Mouse (Mus musculus) urinary bladder, adult 2 months (tissue): ENCODE data around the gene Irgc1. TPM values are rescaled to one million over a fixed set of nuclear protein-coding genes. Genes with fewer than 3 reads are reported as not detected.
"Not testable (repeated sequence)": the region's sequence is repeated elsewhere in the genome, so short reads cannot be mapped to it uniquely, and the experiment has no call there.

Source experiments
- DNase-seq: peaks from one replicate; pipeline ENCODE4 v3.0.0; 2022; ENCODE audit warnings: low spot score
- polyA plus RNA-seq: library from polyadenylated mRNA; depleted of rRNA; stranded (reverse); fragments of >200 nt; gene quantifications from 2 replicates; pipeline ENCODE4 v1.2.3, GENCODE M21; 2012

The Irgc1 gene
- polyA plus RNA-seq, 1 experiment, result 0.03 TPM

- DNase-seq, result no peak
Observed at GRCm38 (mm10) chr7:24435305-24435704, 16.8 kb downstream of the Irgc1 start.

GRCm38 (mm10) chr7:24431713-24432112, 20.4 kb downstream of the Irgc1 start:
- no peak for DNase-seq

- no peak for DNase-seq
Observed at GRCm38 (mm10) chr7:24430551-24431345, 21.3 kb downstream of the Irgc1 start.

GRCm38 (mm10) chr7:24429413-24430112, 22.5 kb downstream of the Irgc1 start:
- no peak for DNase-seq

GRCm38 (mm10) chr7:24428725-24429124, 23.4 kb downstream of the Irgc1 start:
- DNase-seq, result no peak

GRCm38 (mm10) chr7:24427168-24427567, 24.9 kb downstream of the Irgc1 start:
- DNase-seq, result no peak

- no peak for DNase-seq
Observed at GRCm38 (mm10) chr7:24425919-24426318, 26.2 kb downstream of the Irgc1 start.

- DNase-seq, result no peak
Observed at GRCm38 (mm10) chr7:24423956-24424732, 28.0 kb downstream of the Irgc1 start.

- DNase-seq, result no peak
Observed at GRCm38 (mm10) chr7:24423107-24423763, 28.9 kb downstream of the Irgc1 start.

GRCm38 (mm10) chr7:24422251-24422650, 29.8 kb downstream of the Irgc1 start:
- DNase-seq, result no peak

GRCm38 (mm10) chr7:24421648-24422047, 30.4 kb downstream of the Irgc1 start:
- DNase-seq, result no peak

GRCm38 (mm10) chr7:24419579-24419978, 32.5 kb downstream of the Irgc1 start:
- no peak for DNase-seq

GRCm38 (mm10) chr7:24415261-24415660, 36.8 kb downstream of the Irgc1 start:
- no peak for DNase-seq

GRCm38 (mm10) chr7:24413630-24414029, 38.5 kb downstream of the Irgc1 start:
- no peak for DNase-seq

GRCm38 (mm10) chr7:24410831-24411230, 41.3 kb downstream of the Irgc1 start:
- DNase-seq, result no peak

GRCm38 (mm10) chr7:24410123-24410522, 42.0 kb downstream of the Irgc1 start:
- no peak for DNase-seq

- no peak for DNase-seq
Observed at GRCm38 (mm10) chr7:24408186-24408585, 43.9 kb downstream of the Irgc1 start.

GRCm38 (mm10) chr7:24406528-24407344, 45.4 kb downstream of the Irgc1 start:
- DNase-seq, result no peak

- no peak for DNase-seq
Observed at GRCm38 (mm10) chr7:24405649-24406048, 46.4 kb downstream of the Irgc1 start.

GRCm38 (mm10) chr7:24402851-24403250, 49.2 kb downstream of the Irgc1 start:
- DNase-seq, result no peak

- not testable (repeated sequence) for DNase-seq
Observed at GRCm38 (mm10) chr7:24400489-24400888, 51.6 kb downstream of the Irgc1 start.
